Mouse (Mus musculus): ENCODE measurements around the gene Cdk14.

Gene Cdk14

DNA sequence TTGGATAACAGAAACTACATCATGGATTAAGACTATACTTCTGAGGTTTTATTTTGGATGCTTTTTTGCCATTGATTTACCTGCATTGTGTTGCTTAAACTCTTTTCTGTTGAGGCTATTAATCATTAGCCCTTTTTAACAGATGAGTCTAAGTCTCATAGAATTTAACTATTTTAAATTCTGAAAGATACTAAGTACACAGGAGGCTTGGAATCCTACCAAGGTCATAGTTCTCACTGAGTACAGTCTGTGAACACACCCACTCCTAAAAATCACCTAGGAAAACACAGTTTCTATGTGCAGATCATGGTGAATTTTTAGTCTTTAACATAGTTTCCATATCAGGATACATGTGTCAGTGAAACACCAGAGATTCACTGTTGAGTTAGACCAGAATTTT, 658.2 kb downstream of the Cdk14 start:
- no peak for DNase-seq

DNA sequence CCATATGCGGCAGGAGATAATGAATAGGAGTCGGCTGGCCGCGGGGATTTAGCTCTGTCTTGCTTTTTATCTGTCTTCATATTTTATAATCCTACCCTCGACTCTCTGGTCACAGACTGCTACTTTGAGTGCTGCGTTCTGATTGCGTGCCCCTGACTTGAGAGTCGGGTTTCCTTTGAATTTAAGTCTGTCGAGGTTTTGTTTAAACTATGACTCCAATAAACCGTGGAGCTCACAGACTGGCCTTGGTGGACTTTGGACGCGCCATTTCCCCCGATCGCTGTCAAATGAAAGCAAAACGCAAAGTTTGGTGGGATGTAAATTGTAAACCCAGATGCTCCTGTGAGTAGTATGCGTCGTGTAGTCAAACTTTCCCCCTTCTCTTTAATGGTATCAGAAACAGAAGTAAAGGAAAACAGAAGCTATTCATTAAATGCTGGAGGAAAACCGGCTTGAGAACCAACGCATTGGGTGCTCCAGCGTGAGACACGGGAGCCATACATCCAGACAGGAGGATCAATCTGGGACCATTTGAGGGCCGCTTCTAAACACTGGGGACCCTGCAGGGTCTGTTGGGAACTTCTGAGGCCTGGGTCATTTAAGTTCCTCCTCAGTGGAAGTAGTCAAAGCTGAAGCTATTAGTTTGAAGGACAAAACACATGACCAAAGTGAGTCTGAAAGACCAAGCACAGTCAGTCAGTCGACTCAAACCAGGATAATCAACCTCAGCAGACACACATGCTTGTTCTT, 661.6 kb downstream of the Cdk14 start:
- no peak for DNase-seq

DNA sequence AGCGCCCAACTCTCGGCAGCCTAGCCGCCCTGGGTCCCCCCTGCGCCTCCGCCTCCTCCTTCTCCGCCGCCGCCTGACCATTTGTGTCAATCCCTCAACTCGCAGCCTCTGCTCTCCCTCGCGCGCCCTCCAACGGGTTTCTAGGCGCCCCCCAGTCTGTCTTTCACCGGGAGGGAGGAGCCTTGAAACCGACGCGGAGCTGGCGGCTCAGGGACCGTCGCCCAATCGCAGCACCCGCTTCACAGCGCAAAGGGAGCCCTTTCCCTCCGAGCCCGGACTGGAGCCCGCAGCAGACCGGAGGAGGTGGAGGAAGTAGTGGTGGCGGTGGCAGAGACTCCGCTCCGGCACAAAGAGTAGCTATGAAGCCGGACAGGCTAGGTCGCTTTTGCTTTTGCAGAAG, 662.2 kb downstream of the Cdk14 start, which contains the start of gene Fzd1:
Gene Fzd1, minus strand, starts transcription at position 134 of the 400 bp plus-strand sequence.
- no peak for DNase-seq

DNA sequence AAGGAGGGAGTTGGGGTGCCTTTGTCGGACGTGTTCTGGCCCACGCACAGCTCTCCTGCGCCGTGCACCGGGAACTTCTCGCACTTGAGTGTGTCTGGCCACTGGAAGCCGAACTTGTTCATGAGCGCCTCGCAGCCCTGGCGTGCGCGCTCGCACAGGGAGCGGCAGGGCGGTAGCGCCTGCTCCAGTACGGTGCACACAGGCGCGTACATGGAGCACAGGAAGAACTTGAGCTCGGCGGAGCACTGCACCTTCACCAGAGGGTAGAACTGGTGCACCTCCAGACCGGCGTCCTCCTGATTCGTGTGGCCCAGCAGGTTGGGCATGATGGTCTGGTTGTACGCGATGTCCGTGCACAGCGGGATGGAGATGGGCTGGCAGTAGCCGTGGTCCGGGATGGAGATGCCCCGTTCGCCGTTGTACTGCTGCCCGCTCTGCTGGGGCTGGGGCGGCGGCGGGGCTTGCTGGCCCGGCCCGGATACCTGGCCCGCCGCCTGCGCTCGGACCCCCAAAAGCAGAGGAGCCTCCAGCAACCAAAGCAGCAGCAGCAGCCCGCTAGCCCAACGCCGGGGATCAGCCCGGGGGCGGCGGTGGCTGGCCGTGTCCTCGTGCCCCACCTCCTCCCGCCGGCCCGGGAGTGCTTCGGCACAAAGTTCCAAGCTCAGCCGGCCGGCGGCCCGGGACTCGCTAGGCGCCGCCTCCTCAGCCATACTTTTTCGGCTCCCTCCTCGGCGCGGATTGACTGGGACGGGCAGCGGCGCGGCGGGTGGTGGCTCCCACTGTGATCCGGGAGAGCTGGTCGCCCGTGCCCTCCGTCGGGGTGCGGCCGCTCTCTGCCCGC, 663.0 kb downstream of the Cdk14 start:
- DNase-seq: no peak

DNA sequence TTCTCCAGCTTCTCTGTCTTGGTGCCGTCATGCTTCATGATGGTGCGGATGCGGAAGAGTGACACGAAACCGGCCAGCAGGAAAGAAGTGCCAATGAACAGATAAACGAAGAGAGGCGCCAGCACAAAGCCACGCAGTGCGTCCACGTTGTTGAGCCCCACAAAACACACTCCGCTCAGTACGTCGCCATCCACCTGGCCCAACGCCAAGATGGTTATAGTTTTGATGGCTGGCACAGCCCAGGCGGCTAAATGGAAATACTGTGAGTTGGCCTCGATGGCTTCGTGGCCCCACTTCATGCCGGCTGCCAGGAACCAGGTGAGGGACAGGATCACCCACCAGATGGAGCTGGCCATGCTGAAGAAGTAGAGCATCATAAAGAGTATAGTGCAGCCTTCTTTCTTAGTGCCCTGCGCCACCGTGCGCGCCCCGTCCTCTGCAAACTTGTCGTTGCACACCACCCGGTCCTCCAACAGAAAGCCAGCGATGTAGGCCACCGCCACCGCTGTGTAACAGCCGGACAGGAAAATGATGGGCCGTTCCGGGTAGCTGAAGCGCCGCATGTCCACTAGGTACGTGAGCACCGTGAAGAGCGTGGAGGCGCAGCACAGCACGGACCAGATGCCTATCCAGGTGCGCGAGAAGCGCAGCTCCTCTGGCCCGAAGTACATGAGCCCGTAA, 664.0 kb downstream of the Cdk14 start:
- no peak for DNase-seq

DNA sequence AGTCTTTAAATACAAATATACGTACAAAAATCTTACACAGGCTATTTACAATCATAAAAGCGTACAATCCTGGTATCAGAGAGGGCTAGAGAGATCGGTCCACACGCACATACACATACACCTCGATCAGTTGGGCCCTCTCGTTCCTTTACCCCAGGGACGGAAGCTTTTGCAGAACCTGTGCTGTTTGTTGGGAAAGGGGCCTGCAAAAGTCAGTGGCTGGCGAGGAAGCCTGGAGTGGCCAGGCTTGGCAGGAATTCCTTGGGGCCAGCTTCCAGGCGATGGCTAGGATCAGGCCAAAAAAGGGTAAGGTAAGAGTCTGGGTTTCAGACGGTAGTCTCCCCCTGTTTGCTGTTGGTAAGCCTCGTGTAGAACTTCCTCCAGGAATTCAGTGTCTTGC, 664.8 kb downstream of the Cdk14 start:
- no peak for DNase-seq

DNA sequence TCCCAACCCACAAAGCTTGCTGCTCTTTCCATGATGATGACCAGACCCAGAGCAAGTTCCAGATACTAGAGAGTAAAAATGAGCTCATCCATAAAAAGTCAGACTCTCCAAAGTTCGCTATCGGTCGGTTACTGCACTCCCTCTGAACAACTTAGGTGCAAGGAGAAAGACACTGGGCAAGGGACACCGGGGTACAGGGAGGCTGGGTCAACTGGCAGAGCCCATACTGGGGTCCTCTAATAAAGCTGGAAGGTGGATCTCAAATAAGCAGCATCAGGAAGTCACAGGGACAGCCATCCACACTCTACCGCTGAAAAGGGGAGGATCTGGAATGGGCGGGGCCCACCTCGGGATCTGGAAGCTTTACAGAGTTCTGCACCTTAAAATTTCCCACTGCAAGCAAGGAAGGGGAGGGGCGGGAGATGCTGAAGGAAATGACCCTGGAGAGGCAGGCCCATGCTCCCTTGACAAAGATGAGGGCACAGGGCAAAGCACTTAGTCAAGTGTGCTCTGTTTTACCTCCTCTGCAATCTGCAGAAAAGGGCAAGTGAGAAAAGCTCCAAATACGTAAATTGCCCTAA, 665.3 kb downstream of the Cdk14 start:
- no peak for DNase-seq
